Mouse (Mus musculus) intestine, postnatal 0 days (tissue): ENCODE data around the gene Pidd1. TPM values are rescaled to one million over a fixed set of nuclear protein-coding genes. Genes with fewer than 3 reads are reported as not detected.

ENCODE experiments used
- ATAC-seq: fragments of 200-750 bp; cut with Nextera tagmentation; 2 replicates; pipeline ENCODE4 v1.8.0; 2017; ENCODE audit warnings: mild to moderate bottlenecking, moderate TSS enrichment, moderate library complexity
- H3K27ac ChIP-seq: fragments of 300-500 bp; sonication (generic); 2 replicates; pipeline ENCODE4 v1.5.1; 2014; ENCODE audit warnings: mild to moderate bottlenecking, low read depth, low read length, moderate library complexity
- H3K27me3 ChIP-seq: fragments of 300-500 bp; sonication (generic); replicated peaks from 2 replicates; pipeline ENCODE4 v1.6.1; 2014; ENCODE audit warnings: low read length, mixed read lengths; ENCODE audit not compliant: control insufficient read depth, insufficient read depth
- H3K36me3 ChIP-seq: fragments of 300-500 bp; sonication (generic); 2 replicates; pipeline ENCODE4 v1.6.1; 2014; ENCODE audit warnings: mild to moderate bottlenecking, moderate library complexity; ENCODE audit not compliant: control insufficient read depth, insufficient read depth
- H3K4me1 ChIP-seq: fragments of 300-500 bp; sonication (generic); replicated peaks from 2 replicates; pipeline ENCODE4 v1.6.1; 2014; ENCODE audit warnings: antibody characterized with exemption, low read length, mixed read lengths; ENCODE audit not compliant: control insufficient read depth, insufficient read depth
- H3K4me2 ChIP-seq: fragments of 300-500 bp; sonication (generic); replicated peaks from 2 replicates; pipeline ENCODE4 v1.6.1; 2014; ENCODE audit warnings: low read depth, mild to moderate bottlenecking, moderate library complexity
- H3K4me3 ChIP-seq: fragments of 300-500 bp; sonication (generic); 2 replicates; pipeline ENCODE4 v1.5.1; 2014; ENCODE audit warnings: low read depth, low read length
- H3K9ac ChIP-seq: fragments of 300-500 bp; sonication (generic); 2 replicates; pipeline ENCODE4 v1.6.1; 2014; ENCODE audit warnings: mild to moderate bottlenecking, low read depth, low read length
- H3K9me3 ChIP-seq: fragments of 300-500 bp; sonication (generic); 2 replicates; pipeline ENCODE4 v1.6.1; 2016; ENCODE audit warnings: mixed run types; ENCODE audit not compliant: control insufficient read depth
- CTCF ChIP-seq: sonication (generic); IDR thresholded peaks from 2 replicates; pipeline ENCODE4 v1.5.1; 2016; ENCODE audit warnings: low read depth, mild to moderate bottlenecking, control low read depth, antibody characterized with exemption, moderate library complexity
- WGBS: fragments of 180-500 bp; shearing (Covaris S2); extraction: QIAGEN DNeasy Blood & Tissue Kit; methylation state at CpG from one replicate; pipeline ENCODE4 v1.1.7; 2014; 5-methylcytosine and 5-hydroxymethylcytosine counted together
- polyA plus RNA-seq: library from polyadenylated mRNA; unstranded; fragments of >200 nt; fragmentation: Nextera tagmentation; extraction: Ambion mirVana; gene quantifications from 2 replicates; pipeline ENCODE4 v1.2.1, GENCODE M21; 2015

Pidd1 gene
- polyA plus RNA-seq, 1 experiment from 2014 or later: 1.6 TPM

DNA sequence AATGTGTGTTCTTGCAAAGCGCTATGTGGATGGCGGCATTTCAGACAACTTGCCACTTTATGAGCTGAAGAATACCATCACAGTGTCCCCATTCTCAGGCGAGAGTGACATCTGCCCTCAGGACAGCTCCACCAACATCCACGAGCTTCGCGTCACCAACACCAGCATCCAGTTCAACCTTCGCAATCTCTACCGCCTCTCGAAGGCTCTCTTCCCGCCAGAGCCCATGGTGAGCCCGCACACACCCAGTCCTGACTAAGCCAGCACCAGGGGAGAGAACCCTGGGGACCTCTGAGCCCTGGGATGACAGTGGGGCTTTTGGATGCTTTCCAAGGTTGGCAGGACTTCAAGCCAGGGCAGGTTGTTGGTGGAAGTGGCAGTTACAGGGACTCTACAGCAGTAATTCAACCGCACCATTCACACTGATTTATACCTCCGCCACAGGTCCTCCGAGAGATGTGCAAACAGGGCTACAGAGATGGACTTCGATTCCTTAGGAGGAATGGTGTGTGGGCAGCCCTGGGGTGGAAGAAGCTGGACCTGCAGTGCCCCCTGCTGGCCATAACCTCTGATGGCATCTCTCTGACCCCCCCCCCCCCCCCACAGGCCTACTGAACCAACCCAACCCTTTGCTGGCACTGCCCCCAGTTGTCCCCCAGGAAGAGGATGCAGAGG lies 14.3 kb upstream of the Pidd1 start:
- no peak for ATAC-seq
- 68% methylated on average over 15 of the region's 15 CpGs for WGBS
- peak; percentile 78 for TF ChIP-seq CTCF

GRCm38 (mm10) chr7:141457236-141457635 lies 13.4 kb upstream of the Pidd1 start:
- no peak for TF ChIP-seq CTCF
- Histone ChIP-seq H3K4me3 (no peak overlapping the region), H3K27me3 (no peaks in the 10 kb centered on the region), H3K4me1 (no peaks in the 10 kb centered on the region; the same call in 1 of the 2 replicates), H3K27ac (no peak overlapping the region), H3K4me2 (no peak overlapping the region), H3K9ac (no peak overlapping the region), H3K9me3 (no peaks in the 10 kb centered on the region), H3K36me3 (peaks cover 27% of the 10 kb centered on the region)
- ATAC-seq: no peak
- 93% methylated on average over 14 of the region's 14 CpGs for WGBS

More for the DNA sequence above, 14.3 kb upstream of the Pidd1 start:
- Histone ChIP-seq H3K27me3 (no peaks in the 10 kb centered on the region), H3K4me2 (no peak overlapping the region), H3K9ac (no peak overlapping the region), H3K4me1 (no peaks in the 10 kb centered on the region; the same call in 1 of the 2 replicates), H3K36me3 (peaks cover 27% of the 10 kb centered on the region), H3K9me3 (no peaks in the 10 kb centered on the region), H3K4me3 (no peak overlapping the region), H3K27ac (no peak overlapping the region)

- H3K27me3 ChIP-seq: no peaks in the 10 kb centered on the region
- 0 out of 2 replicates have a peak overlapping the region, but pooled peaks have one; percentile 95 for H3K27ac ChIP-seq
- TF ChIP-seq CTCF: no peak
- peaks cover 32% of the 10 kb centered on the region for H3K36me3 ChIP-seq
- H3K9ac ChIP-seq: no peak overlapping the region
- peak overlapping the region; percentile 90 for H3K4me2 ChIP-seq
- H3K4me1 ChIP-seq: no peaks in the 10 kb centered on the region; the same call in 1 of the 2 replicates
- no peak for ATAC-seq
- no peak overlapping the region for H3K4me3 ChIP-seq
- WGBS: 77% methylated on average over 6 of the region's 6 CpGs
- H3K9me3 ChIP-seq: no peaks in the 10 kb centered on the region
Measured at GRCm38 (mm10) chr7:141456739-141457138, 12.9 kb upstream of the Pidd1 start.

GRCm38 (mm10) chr7:141455610-141456314 lies 11.9 kb upstream of the Pidd1 start:
- Histone ChIP-seq H3K27me3 (no peaks in the 10 kb centered on the region), H3K27ac (peak overlapping the region; percentile 95), H3K4me1 (no peaks in the 10 kb centered on the region; the same call in 1 of the 2 replicates), H3K4me3 (peak overlapping the region; percentile 86), H3K9me3 (no peaks in the 10 kb centered on the region), H3K4me2 (peak overlapping the region; percentile 90), H3K36me3 (peaks cover 42% of the 10 kb centered on the region), H3K9ac (peak overlapping the region; percentile 72)
- WGBS: 1% methylated on average over 23 of the region's 23 CpGs
- peak; percentile 60 for ATAC-seq
- TF ChIP-seq CTCF: no peak

- Histone ChIP-seq H3K36me3 (peaks cover 49% of the 10 kb centered on the region), H3K4me3 (peak within 1 kb of the TSS; percentile 86), H3K9me3 (no peaks in the 10 kb centered on the region), H3K4me1 (no peaks in the 10 kb centered on the region; the same call in 1 of the 2 replicates), H3K4me2 (peak within 1 kb of the TSS; percentile 90), H3K9ac (peak within 1 kb of the TSS; percentile 72), H3K27me3 (no peaks in the 10 kb centered on the region), H3K27ac (peak within 1 kb of the TSS; percentile 95)
- peak; percentile 81 for ATAC-seq
- TF ChIP-seq CTCF: peak; percentile 38
- under 1% methylated on average over 45 of the region's 45 CpGs for WGBS
Measured at GRCm38 (mm10) chr7:141454967-141455551, 11.2 kb upstream of the Pidd1 start, which contains the start of gene Pnpla2. Pnpla2 (plus strand) TSS chr7:141455198.

- no peak overlapping the region for H3K4me2 ChIP-seq
- H3K9ac ChIP-seq: no peak overlapping the region
- no peak overlapping the region for H3K27ac ChIP-seq
- H3K27me3 ChIP-seq: no peaks in the 10 kb centered on the region
- WGBS: 66% methylated on average over 2 of the region's 2 CpGs
- peaks cover 39% of the 10 kb centered on the region for H3K36me3 ChIP-seq
- no peaks in the 10 kb centered on the region for H3K9me3 ChIP-seq
- no peak overlapping the region for H3K4me3 ChIP-seq
- H3K4me1 ChIP-seq: peaks cover 3% of the 10 kb centered on the region
- no peak for ATAC-seq
- TF ChIP-seq CTCF: no peak
Measured at GRCm38 (mm10) chr7:141453636-141454035, 9.8 kb upstream of the Pidd1 start.
